Mouse (Mus musculus): ENCODE measurements around the gene Gm21885. TPM values are rescaled to one million over a fixed set of nuclear protein-coding genes. Genes with fewer than 3 reads are reported as not detected.

The Gm21885 gene
- polyA plus RNA-seq, 1 experiment from 2014 or later = 0.68 TPM

DNA sequence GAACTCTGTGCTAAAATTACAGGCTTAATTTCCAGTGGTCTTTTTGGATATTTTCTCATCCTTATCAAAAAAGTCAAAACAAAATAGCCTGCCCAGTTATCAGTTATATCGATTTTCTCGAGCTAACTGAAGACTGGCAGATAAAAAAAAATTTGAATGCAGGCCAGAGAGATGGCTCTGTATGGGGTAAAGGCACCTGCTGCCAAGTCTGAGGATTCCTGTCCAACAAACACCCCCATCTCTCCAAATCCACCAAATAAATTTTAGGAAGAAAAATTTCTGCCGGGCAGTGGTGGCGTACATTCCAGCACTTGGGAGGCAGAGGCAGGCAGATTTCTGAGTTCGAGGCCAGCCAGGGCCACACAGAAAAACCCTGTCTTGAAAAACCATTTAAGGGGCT, 36.4 kb downstream of the Gm21885 start:
- Histone ChIP-seq H3K27ac (ENCODE audit: low read depth, low read length) (no peak overlapping the region), H3K9ac (ENCODE audit: low read depth, low read length) (no peak overlapping the region), H3K4me3 (ENCODE audit: low read depth, low read length) (no peak overlapping the region), H3K4me2 (replicated peaks; ENCODE audit: low read depth, low read length) (no peak overlapping the region), H3K36me3 (ENCODE audit: control insufficient read depth, insufficient read depth, low read length) (no peaks in the 10 kb centered on the region), H3K27me3 (ENCODE audit: control insufficient read depth, insufficient read depth, low read length) (no peaks in the 10 kb centered on the region), H3K9me3 (ENCODE audit: control insufficient read depth, low read length) (no peaks in the 10 kb centered on the region), H3K4me1 (replicated peaks; ENCODE audit: control insufficient read depth, insufficient read depth, low read length) (no peaks in the 10 kb centered on the region; the same call in 1 of the 2 replicates)
- ATAC-seq (ENCODE audit: low FRiP score) (no peak), DNase-seq (ENCODE audit: low spot score) (no peak)
- 94% methylated on average over 5 of the region's 5 CpGs for WGBS

DNA sequence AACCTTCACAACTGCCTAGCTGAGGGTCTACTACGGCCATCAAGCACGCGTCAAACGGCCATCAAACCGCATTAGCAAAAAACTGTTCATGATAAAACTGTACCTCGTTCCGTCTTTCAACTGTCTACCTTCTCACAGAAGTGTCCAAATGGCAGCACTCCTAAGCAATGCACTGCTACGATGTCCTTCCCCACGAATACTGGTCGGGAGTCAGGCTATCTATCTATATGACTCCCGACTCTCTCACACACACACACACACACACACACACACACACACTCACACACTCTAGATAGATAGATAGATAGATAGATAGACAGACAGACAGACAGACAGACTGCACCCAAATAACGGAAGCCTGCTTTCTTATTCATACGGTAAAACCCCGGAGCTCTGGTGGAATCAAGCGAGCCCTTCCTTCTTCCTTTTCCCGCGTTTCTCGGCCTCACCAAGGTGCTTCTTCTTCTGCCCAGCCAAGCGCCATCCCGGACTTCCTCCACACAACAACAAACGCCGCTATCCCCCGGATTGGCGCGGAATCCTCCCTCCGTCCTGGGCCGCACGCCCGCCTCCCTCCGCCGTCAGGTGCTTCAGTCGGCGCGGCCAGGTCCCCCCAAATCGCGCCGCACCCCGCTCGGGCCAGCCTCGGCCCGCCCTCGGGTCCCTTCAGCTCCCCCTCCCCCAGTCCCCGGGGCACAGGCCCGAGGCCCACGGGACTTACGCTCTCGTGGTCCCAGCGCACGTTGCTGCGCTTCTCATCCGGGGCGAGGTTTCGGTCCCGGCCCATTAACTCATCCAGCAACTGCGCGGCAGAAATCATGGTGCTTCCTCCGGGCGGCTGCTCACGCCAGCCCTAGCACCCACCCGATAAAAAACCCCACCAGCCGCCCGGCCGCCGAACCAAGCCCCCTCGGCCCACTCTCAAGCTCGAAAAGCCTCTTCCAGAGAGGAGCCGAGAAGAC, 39.6 kb downstream of the Gm21885 start:
- Histone ChIP-seq H3K9ac (ENCODE audit: low read depth, low read length) (peak overlapping the region; percentile 98), H3K9me3 (ENCODE audit: control insufficient read depth, low read length) (no peaks in the 10 kb centered on the region), H3K27me3 (ENCODE audit: control insufficient read depth, insufficient read depth, low read length) (no peaks in the 10 kb centered on the region), H3K4me2 (replicated peaks; ENCODE audit: low read depth, low read length) (peak overlapping the region; percentile 75), H3K36me3 (ENCODE audit: control insufficient read depth, insufficient read depth, low read length) (no peaks in the 10 kb centered on the region), H3K27ac (ENCODE audit: low read depth, low read length) (peak overlapping the region; percentile 93), H3K4me3 (ENCODE audit: low read depth, low read length) (peak overlapping the region; percentile 92), H3K4me1 (replicated peaks; ENCODE audit: control insufficient read depth, insufficient read depth, low read length) (no peaks in the 10 kb centered on the region; the same call in 1 of the 2 replicates)
- under 1% methylated on average over 64 of the region's 67 CpGs for WGBS
- DNase-seq (ENCODE audit: low spot score) = no peak
- ATAC-seq (ENCODE audit: low FRiP score) = peak; percentile 77

DNA sequence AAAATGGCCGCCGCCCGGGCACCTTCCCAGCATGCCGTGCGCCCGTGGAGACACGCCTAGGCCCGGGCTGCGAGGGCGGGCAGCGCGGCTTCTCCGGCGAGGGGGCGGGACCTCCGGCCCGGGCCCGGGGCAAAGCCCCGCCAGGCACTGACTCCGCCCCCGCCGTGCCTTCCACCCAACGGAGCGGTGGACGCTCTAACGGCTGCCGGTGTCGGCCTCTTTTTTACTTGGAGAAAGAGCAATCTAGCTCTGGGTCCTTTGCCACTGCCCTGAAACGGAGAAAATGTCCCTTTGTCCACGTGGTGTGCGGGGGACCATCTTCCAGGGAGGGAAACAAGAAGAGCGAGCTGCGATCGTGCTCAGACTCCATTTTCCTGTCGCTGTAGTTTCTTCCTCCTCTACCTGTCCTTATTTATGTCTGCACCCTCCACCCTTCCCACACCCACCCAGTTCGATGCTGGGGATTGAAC, 40.3 kb downstream of the Gm21885 start, which contains the start of gene Luc7l3:
TSS of gene Luc7l3 (minus strand) at position 58 of the 470 bp plus-strand sequence.
- Histone ChIP-seq H3K9ac (ENCODE audit: low read depth, low read length) (peak within 1 kb of the TSS; percentile 98), H3K27ac (ENCODE audit: low read depth, low read length) (peak within 1 kb of the TSS; percentile 93), H3K36me3 (ENCODE audit: control insufficient read depth, insufficient read depth, low read length) (no peaks in the 10 kb centered on the region), H3K4me3 (ENCODE audit: low read depth, low read length) (peak within 1 kb of the TSS; percentile 92), H3K9me3 (ENCODE audit: control insufficient read depth, low read length) (no peaks in the 10 kb centered on the region), H3K4me2 (replicated peaks; ENCODE audit: low read depth, low read length) (peak within 1 kb of the TSS; percentile 75), H3K27me3 (ENCODE audit: control insufficient read depth, insufficient read depth, low read length) (no peaks in the 10 kb centered on the region), H3K4me1 (replicated peaks; ENCODE audit: control insufficient read depth, insufficient read depth, low read length) (no peaks in the 10 kb centered on the region; the same call in 1 of the 2 replicates)
- WGBS = under 1% methylated on average over 36 of the region's 36 CpGs
- peak; percentile 95 for ATAC-seq (ENCODE audit: low FRiP score)
- peak; percentile 96 for DNase-seq (ENCODE audit: low spot score)

DNA sequence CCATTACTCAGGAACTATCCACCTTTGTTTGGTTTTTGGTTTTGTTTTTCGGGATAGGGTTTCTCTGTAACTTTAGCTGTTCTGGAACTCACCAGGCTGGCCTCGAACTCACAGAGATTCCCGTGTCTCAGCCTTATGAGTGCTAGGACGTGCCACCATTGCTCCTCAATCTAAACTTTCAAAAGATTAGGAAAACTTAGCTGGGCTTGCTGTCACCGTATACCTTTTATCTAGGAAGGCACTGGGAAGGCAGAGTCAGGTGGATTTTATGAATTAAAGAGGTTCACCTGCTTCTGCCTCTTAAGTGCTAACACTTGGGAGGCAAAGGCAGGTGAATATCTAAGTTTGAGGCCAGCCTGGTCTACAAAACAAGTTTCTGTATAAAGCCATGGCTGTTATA, 41.0 kb downstream of the Gm21885 start:
- Histone ChIP-seq H3K36me3 (ENCODE audit: control insufficient read depth, insufficient read depth, low read length) (no peaks in the 10 kb centered on the region), H3K9ac (ENCODE audit: low read depth, low read length) (peak overlapping the region; percentile 98), H3K4me2 (replicated peaks; ENCODE audit: low read depth, low read length) (peak overlapping the region; percentile 53), H3K4me1 (replicated peaks; ENCODE audit: control insufficient read depth, insufficient read depth, low read length) (no peaks in the 10 kb centered on the region; the same call in 1 of the 2 replicates), H3K4me3 (ENCODE audit: low read depth, low read length) (peak overlapping the region; percentile 92), H3K27ac (ENCODE audit: low read depth, low read length) (peak overlapping the region; percentile 93), H3K9me3 (ENCODE audit: control insufficient read depth, low read length) (no peaks in the 10 kb centered on the region), H3K27me3 (ENCODE audit: control insufficient read depth, insufficient read depth, low read length) (no peaks in the 10 kb centered on the region)
- peak; percentile 33 for DNase-seq (ENCODE audit: low spot score)
- no peak for ATAC-seq (ENCODE audit: low FRiP score)
- WGBS = 44% methylated on average over 5 of the region's 5 CpGs

DNA sequence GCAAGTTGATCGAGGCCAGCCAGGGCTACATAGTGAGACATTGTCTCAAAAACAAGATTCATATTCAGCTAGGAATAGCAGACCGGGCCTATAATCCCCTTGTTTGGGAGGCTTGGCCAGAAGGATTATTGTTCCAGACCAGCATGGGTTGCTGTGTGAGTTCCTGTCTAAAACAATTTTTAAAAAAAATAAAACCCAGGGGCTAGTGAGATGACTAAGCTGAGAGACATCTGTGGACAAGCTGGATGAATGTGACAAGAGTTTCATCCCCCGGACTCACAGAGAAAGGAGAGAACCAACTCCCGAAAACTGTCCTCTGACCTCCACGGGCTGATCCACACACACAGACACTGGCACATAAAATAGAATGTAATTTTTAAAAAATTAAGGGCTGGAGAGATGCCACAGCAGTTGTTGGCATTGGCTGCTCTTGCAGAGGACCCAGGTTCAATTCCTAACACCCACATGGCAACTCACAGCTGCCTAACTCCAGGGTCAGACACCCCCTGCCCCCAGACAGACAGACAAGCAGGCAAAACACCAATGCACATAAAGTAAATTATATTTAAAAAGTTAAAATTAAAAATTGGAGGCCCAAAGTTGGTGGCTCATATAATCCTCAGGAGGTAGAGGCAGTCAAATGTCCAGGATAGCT, 41.7 kb downstream of the Gm21885 start:
- no peaks in the 10 kb centered on the region for H3K27me3 ChIP-seq (ENCODE audit: control insufficient read depth, insufficient read depth, low read length)
- H3K36me3 ChIP-seq (ENCODE audit: control insufficient read depth, insufficient read depth, low read length) = no peaks in the 10 kb centered on the region
- H3K4me3 ChIP-seq (ENCODE audit: low read depth, low read length) = no peak overlapping the region
- no peak overlapping the region for H3K4me2 ChIP-seq (replicated peaks; ENCODE audit: low read depth, low read length)
- H3K9ac ChIP-seq (ENCODE audit: low read depth, low read length) = no peak overlapping the region
- H3K27ac ChIP-seq (ENCODE audit: low read depth, low read length) = no peak overlapping the region
- DNase-seq (ENCODE audit: low spot score) (no peak), ATAC-seq (ENCODE audit: low FRiP score) (no peak)
- H3K9me3 ChIP-seq (ENCODE audit: control insufficient read depth, low read length) = no peaks in the 10 kb centered on the region
- no peaks in the 10 kb centered on the region; the same call in 1 of the 2 replicates for H3K4me1 ChIP-seq (replicated peaks; ENCODE audit: control insufficient read depth, insufficient read depth, low read length)
- 82% methylated on average over 5 of the region's 5 CpGs for WGBS

DNA sequence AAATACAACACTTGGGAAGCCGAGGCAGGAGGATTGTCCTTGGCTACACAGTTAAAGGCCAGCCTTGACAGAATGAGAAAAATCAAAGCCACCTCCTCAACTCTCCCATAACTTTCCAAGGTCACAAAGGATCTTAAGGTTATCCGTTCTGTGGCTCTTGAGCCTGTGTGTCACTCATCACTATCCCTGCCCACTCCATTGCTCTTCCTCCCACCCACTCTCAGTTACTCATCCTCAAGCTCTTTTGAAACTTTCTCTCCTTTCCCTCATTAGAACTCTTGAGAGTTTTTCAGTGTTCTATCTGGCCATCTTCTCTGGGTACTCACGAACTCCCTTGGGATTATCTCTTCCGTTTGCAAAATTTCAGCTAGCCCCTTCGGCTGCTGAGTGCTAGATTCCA, 42.9 kb downstream of the Gm21885 start:
- Histone ChIP-seq H3K27ac (ENCODE audit: low read depth, low read length) (no peak overlapping the region), H3K4me2 (replicated peaks; ENCODE audit: low read depth, low read length) (no peak overlapping the region), H3K4me3 (ENCODE audit: low read depth, low read length) (no peak overlapping the region), H3K27me3 (ENCODE audit: control insufficient read depth, insufficient read depth, low read length) (no peaks in the 10 kb centered on the region), H3K9me3 (ENCODE audit: control insufficient read depth, low read length) (no peaks in the 10 kb centered on the region), H3K36me3 (ENCODE audit: control insufficient read depth, insufficient read depth, low read length) (no peaks in the 10 kb centered on the region), H3K4me1 (replicated peaks; ENCODE audit: control insufficient read depth, insufficient read depth, low read length) (no peaks in the 10 kb centered on the region; the same call in none of the 2 replicates), H3K9ac (ENCODE audit: low read depth, low read length) (no peak overlapping the region)
- DNase-seq (ENCODE audit: low spot score) (no peak), ATAC-seq (ENCODE audit: low FRiP score) (no peak)
- WGBS = 89% methylated on average over 5 of the region's 5 CpGs

DNA sequence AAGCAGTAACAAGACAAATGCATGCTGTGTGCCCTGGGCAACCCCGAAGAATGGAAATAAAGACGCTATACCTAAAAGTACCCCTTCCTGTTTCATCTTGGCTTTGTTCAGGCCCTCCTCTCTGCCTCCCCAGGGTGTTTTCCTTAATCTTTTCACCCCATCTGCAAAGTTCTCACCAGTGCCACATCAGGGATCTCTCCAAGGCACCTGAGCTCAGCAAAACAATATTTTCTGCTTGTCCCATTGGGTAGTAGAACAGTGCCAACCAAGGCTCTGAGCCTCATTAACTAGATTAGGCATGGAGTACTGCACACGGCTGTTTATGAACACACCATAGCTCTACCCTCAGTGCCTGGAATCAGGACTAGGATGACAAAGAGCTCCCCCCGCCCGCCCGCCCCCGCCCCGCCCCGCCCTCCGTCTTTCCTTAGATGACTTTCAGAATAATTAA, 45.3 kb downstream of the Gm21885 start:
- 4% methylated on average over 10 of the region's 10 CpGs for WGBS
- H3K4me3 ChIP-seq (ENCODE audit: low read depth, low read length) = peak overlapping the region; percentile 65
- no peaks in the 10 kb centered on the region for H3K9me3 ChIP-seq (ENCODE audit: control insufficient read depth, low read length)
- no peaks in the 10 kb centered on the region; the same call in none of the 2 replicates for H3K4me1 ChIP-seq (replicated peaks; ENCODE audit: control insufficient read depth, insufficient read depth, low read length)
- H3K9ac ChIP-seq (ENCODE audit: low read depth, low read length) = peak overlapping the region; percentile 42; the same call in 1 of the 2 replicates
- H3K36me3 ChIP-seq (ENCODE audit: control insufficient read depth, insufficient read depth, low read length) = no peaks in the 10 kb centered on the region
- DNase-seq (ENCODE audit: low spot score) (peak; percentile 62), ATAC-seq (ENCODE audit: low FRiP score) (peak; percentile 80)
- H3K27ac ChIP-seq (ENCODE audit: low read depth, low read length) = peak overlapping the region; percentile 97
- no peaks in the 10 kb centered on the region for H3K27me3 ChIP-seq (ENCODE audit: control insufficient read depth, insufficient read depth, low read length)
- H3K4me2 ChIP-seq (replicated peaks; ENCODE audit: low read depth, low read length) = peak overlapping the region; percentile 63

DNA sequence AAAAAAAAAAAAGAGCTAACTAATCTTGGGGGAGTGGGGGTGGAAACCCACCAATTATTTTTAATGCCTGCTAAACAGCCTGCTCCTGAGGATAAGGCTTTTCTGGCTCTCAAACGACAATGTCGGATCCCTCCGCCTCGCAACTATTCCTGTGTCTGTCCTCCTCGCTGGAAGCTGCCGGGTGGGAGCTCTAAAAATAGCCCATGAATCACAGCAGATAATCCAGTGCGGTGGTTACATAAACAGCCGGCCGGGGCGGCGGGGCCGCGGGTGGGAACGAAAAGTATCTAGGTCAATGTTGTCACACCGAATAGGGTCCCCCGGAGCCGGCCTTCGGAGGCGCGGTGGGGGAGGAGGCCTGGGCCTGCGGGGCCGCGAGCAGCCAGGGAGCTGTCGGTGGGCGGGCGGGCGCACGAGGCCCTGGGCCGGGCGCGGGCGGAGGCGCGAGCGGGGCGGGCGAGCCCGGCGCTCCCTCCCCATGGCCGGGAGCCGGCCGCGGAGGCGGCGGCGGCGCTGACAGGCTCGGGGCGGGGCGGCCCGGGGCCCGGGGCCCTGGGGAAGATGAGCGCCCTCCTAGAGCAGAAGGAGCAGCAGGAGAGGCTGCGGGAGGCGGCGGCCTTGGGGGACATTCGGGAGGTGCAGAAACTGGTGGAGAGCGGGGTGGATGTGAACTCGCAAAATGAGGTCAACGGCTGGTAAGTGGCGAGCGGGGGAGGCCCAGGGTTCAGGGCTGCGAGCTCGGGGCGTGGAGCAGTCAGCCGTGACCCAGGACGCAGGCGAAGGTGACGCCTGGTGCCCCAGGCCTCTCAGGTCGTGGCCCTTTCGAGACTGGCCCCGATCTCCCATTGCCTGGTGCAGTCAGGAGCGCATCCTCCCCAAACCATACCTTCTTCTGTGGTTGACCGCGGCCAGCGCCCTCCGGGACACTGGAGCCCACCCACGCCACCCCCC, 46.3 kb downstream of the Gm21885 start, which contains the start of gene Ankrd40:
TSS of gene Ankrd40 (plus strand) at position 309 of the 951 bp plus-strand sequence.
- ATAC-seq (ENCODE audit: low FRiP score) (peak; percentile 90), DNase-seq (ENCODE audit: low spot score) (peak; percentile 93)
- WGBS = under 1% methylated on average over 59 of the region's 78 CpGs
- Histone ChIP-seq H3K27me3 (ENCODE audit: control insufficient read depth, insufficient read depth, low read length) (no peaks in the 10 kb centered on the region), H3K4me2 (replicated peaks; ENCODE audit: low read depth, low read length) (peak within 1 kb of the TSS; percentile 63), H3K36me3 (ENCODE audit: control insufficient read depth, insufficient read depth, low read length) (no peaks in the 10 kb centered on the region), H3K27ac (ENCODE audit: low read depth, low read length) (peak within 1 kb of the TSS; percentile 97), H3K9ac (ENCODE audit: low read depth, low read length) (peak within 1 kb of the TSS; percentile 92), H3K9me3 (ENCODE audit: control insufficient read depth, low read length) (no peaks in the 10 kb centered on the region), H3K4me1 (replicated peaks; ENCODE audit: control insufficient read depth, insufficient read depth, low read length) (no peaks in the 10 kb centered on the region; the same call in 1 of the 2 replicates), H3K4me3 (ENCODE audit: low read depth, low read length) (peak within 1 kb of the TSS; percentile 65)
